Mouse (Mus musculus): ENCODE results near the gene Trim7.
"Not testable (repeated sequence)": the region's sequence is repeated elsewhere in the genome, so short reads cannot be mapped to it uniquely, and the experiment has no call there.

Gene Trim7

GRCm38 (mm10) chr11:48817794-48818193 is 8.1 kb upstream of the Trim7 start:
- Histone ChIP-seq H3K9me3 (ENCODE audit: low read length) (no peaks in the 10 kb centered on the region), H3K27me3 (ENCODE audit: insufficient read depth, low read length) (no peaks in the 10 kb centered on the region), H3K36me3 (ENCODE audit: insufficient read depth, low read length) (peaks cover 31% of the 10 kb centered on the region)

GRCm38 (mm10) chr11:48818346-48818745 is 7.6 kb upstream of the Trim7 start:
- peaks cover 52% of the 10 kb centered on the region for H3K4me1 ChIP-seq (replicated peaks; ENCODE audit: low read depth, low read length)
- TF ChIP-seq NANOG (IDR thresholded peaks at IDR 0.05; ENCODE audit: borderline replicate concordance, low read length) (no peak), CTCF (conservative IDR thresholded peaks at IDR 0.05; ENCODE audit: low read length) (no peak), POU5F1 (IDR thresholded peaks at IDR 0.05; ENCODE audit: borderline replicate concordance, low read length) (no peak)
- peaks cover 25% of the 10 kb centered on the region for H3K36me3 ChIP-seq (ENCODE audit: insufficient read depth, low read length)
- H3K4me3 ChIP-seq (replicated peaks; ENCODE audit: low read length), result peak overlapping the region; percentile 93
- no peaks in the 10 kb centered on the region for H3K9me3 ChIP-seq (ENCODE audit: low read length)
- no peaks in the 10 kb centered on the region for H3K27me3 ChIP-seq (ENCODE audit: insufficient read depth, low read length)

More at GRCm38 (mm10) chr11:48817794-48818193, 8.1 kb upstream of the Trim7 start:
- peak overlapping the region; percentile 93 for H3K4me3 ChIP-seq (replicated peaks; ENCODE audit: low read length)
- peaks cover 51% of the 10 kb centered on the region for H3K4me1 ChIP-seq (replicated peaks; ENCODE audit: low read depth, low read length)
- no peak for TF ChIP-seq POU5F1 (IDR thresholded peaks at IDR 0.05; ENCODE audit: borderline replicate concordance, low read length)
- TF ChIP-seq NANOG (IDR thresholded peaks at IDR 0.05; ENCODE audit: borderline replicate concordance, low read length), result no peak
- no peak for TF ChIP-seq CTCF (conservative IDR thresholded peaks at IDR 0.05; ENCODE audit: low read length)

- peaks cover 6% of the 10 kb centered on the region for H3K27me3 ChIP-seq (ENCODE audit: insufficient read depth, low read length)
- H3K4me1 ChIP-seq (replicated peaks; ENCODE audit: low read depth, low read length), result peaks cover 52% of the 10 kb centered on the region
- no peaks in the 10 kb centered on the region for H3K9me3 ChIP-seq (ENCODE audit: low read length)
- no peak overlapping the region for H3K4me3 ChIP-seq (replicated peaks; ENCODE audit: low read length)
- TF ChIP-seq CTCF (conservative IDR thresholded peaks at IDR 0.05; ENCODE audit: low read length), result no peak
- peaks cover 11% of the 10 kb centered on the region for H3K36me3 ChIP-seq (ENCODE audit: insufficient read depth, low read length)
These were observed 6.2 kb upstream of the Trim7 start for GRCm38 (mm10) chr11:48819614-48820307.

- Histone ChIP-seq H3K9me3 (ENCODE audit: low read length) (no peaks in the 10 kb centered on the region), H3K27me3 (ENCODE audit: insufficient read depth, low read length) (peaks cover 8% of the 10 kb centered on the region), H3K4me3 (replicated peaks; ENCODE audit: low read length) (no peak overlapping the region), H3K36me3 (ENCODE audit: insufficient read depth, low read length) (peaks cover 6% of the 10 kb centered on the region), H3K4me1 (replicated peaks; ENCODE audit: low read depth, low read length) (peaks cover 52% of the 10 kb centered on the region)
- TF ChIP-seq CTCF (conservative IDR thresholded peaks at IDR 0.05; ENCODE audit: low read length), result no peak
- no peak for TF ChIP-seq NANOG (IDR thresholded peaks at IDR 0.05; ENCODE audit: borderline replicate concordance, low read length)
- TF ChIP-seq POU5F1 (IDR thresholded peaks at IDR 0.05; ENCODE audit: borderline replicate concordance, low read length), result no peak
These were observed 5.6 kb upstream of the Trim7 start for GRCm38 (mm10) chr11:48820308-48820674.

GRCm38 (mm10) chr11:48821299-48821698 is 4.6 kb upstream of the Trim7 start:
- H3K9me3 ChIP-seq (ENCODE audit: low read length); H3K4me3 ChIP-seq (replicated peaks; ENCODE audit: low read length); H3K27me3 ChIP-seq (ENCODE audit: insufficient read depth, low read length); H3K36me3 ChIP-seq (ENCODE audit: insufficient read depth, low read length): not testable (repeated sequence)
- peaks cover 45% of the 10 kb centered on the region for H3K4me1 ChIP-seq (replicated peaks; ENCODE audit: low read depth, low read length)

GRCm38 (mm10) chr11:48822768-48823512 is 3.0 kb upstream of the Trim7 start:
- peak overlapping the region; percentile 69 for H3K4me3 ChIP-seq (replicated peaks; ENCODE audit: low read length)
- peaks cover 8% of the 10 kb centered on the region for H3K27me3 ChIP-seq (ENCODE audit: insufficient read depth, low read length)
- no peaks in the 10 kb centered on the region for H3K36me3 ChIP-seq (ENCODE audit: insufficient read depth, low read length)
- peaks cover 2% of the 10 kb centered on the region for H3K9me3 ChIP-seq (ENCODE audit: low read length)
- H3K4me1 ChIP-seq (replicated peaks; ENCODE audit: low read depth, low read length), result peaks cover 58% of the 10 kb centered on the region
- TF ChIP-seq CTCF (conservative IDR thresholded peaks at IDR 0.05; ENCODE audit: low read length), result no peak

- H3K4me3 ChIP-seq (replicated peaks; ENCODE audit: low read length), result peak overlapping the region; percentile 69
- no peak for TF ChIP-seq CTCF (conservative IDR thresholded peaks at IDR 0.05; ENCODE audit: low read length)
- no peak for TF ChIP-seq NANOG (IDR thresholded peaks at IDR 0.05; ENCODE audit: borderline replicate concordance, low read length)
- TF ChIP-seq POU5F1 (IDR thresholded peaks at IDR 0.05; ENCODE audit: borderline replicate concordance, low read length), result no peak
- no peaks in the 10 kb centered on the region for H3K36me3 ChIP-seq (ENCODE audit: insufficient read depth, low read length)
- peaks cover 8% of the 10 kb centered on the region for H3K27me3 ChIP-seq (ENCODE audit: insufficient read depth, low read length)
- peaks cover 58% of the 10 kb centered on the region for H3K4me1 ChIP-seq (replicated peaks; ENCODE audit: low read depth, low read length)
- peaks cover 5% of the 10 kb centered on the region for H3K9me3 ChIP-seq (ENCODE audit: low read length)
These were observed 2.4 kb upstream of the Trim7 start for GRCm38 (mm10) chr11:48823536-48823972.

GRCm38 (mm10) chr11:48824311-48824830 is 1.6 kb upstream of the Trim7 start:
- Histone ChIP-seq H3K9me3 (ENCODE audit: low read length) (peaks cover 5% of the 10 kb centered on the region), H3K36me3 (ENCODE audit: insufficient read depth, low read length) (no peaks in the 10 kb centered on the region), H3K4me1 (replicated peaks; ENCODE audit: low read depth, low read length) (peaks cover 60% of the 10 kb centered on the region), H3K4me3 (replicated peaks; ENCODE audit: low read length) (peak overlapping the region; percentile 69), H3K27me3 (ENCODE audit: insufficient read depth, low read length) (peaks cover 8% of the 10 kb centered on the region)
- no peak for TF ChIP-seq POU5F1 (IDR thresholded peaks at IDR 0.05; ENCODE audit: borderline replicate concordance, low read length)
- TF ChIP-seq CTCF (conservative IDR thresholded peaks at IDR 0.05; ENCODE audit: low read length), result no peak
- TF ChIP-seq NANOG (IDR thresholded peaks at IDR 0.05; ENCODE audit: borderline replicate concordance, low read length), result no peak

GRCm38 (mm10) chr11:48826752-48827096 is 784 bp downstream of the Trim7 start:
- H3K36me3 ChIP-seq (ENCODE audit: insufficient read depth, low read length), result no peaks in the 10 kb centered on the region
- H3K4me1 ChIP-seq (replicated peaks; ENCODE audit: low read depth, low read length), result peaks cover 48% of the 10 kb centered on the region
- peaks cover 5% of the 10 kb centered on the region for H3K9me3 ChIP-seq (ENCODE audit: low read length)
- TF ChIP-seq POU5F1 (IDR thresholded peaks at IDR 0.05; ENCODE audit: borderline replicate concordance, low read length), result no peak
- no peak for TF ChIP-seq CTCF (conservative IDR thresholded peaks at IDR 0.05; ENCODE audit: low read length)
- TF ChIP-seq NANOG (IDR thresholded peaks at IDR 0.05; ENCODE audit: borderline replicate concordance, low read length), result no peak
- H3K27me3 ChIP-seq (ENCODE audit: insufficient read depth, low read length), result peaks cover 8% of the 10 kb centered on the region
- peak overlapping the region; percentile 73 for H3K4me3 ChIP-seq (replicated peaks; ENCODE audit: low read length)
